Mouse (Mus musculus): Measurements from ENCODE around the gene Os9.
"Not testable (repeated sequence)": the region's sequence is repeated elsewhere in the genome, so short reads cannot be mapped to it uniquely, and the experiment has no call there.

The Os9 gene

DNA sequence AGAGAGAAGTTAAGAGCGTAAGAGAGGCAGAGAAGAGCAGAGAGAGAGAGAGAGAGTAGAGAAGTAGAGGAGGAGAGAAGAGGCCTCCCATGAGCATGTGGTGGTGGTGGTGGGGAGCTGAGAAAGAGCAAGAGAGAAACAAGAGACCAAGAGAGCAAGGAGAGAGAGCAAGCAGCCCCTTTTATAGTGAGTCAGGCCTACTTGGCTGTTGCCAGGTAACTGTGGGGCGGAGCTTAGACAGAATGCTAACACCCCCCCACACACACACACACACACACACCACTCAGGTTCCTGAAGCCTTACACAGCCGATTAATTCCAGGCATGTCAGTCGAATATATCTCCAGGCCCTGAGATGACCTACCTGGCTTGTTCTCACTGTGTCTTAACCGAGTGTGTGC is 24.4 kb upstream of the Os9 start:
- no peak for DNase-seq (ENCODE audit: low read depth, low spot score)

DNA sequence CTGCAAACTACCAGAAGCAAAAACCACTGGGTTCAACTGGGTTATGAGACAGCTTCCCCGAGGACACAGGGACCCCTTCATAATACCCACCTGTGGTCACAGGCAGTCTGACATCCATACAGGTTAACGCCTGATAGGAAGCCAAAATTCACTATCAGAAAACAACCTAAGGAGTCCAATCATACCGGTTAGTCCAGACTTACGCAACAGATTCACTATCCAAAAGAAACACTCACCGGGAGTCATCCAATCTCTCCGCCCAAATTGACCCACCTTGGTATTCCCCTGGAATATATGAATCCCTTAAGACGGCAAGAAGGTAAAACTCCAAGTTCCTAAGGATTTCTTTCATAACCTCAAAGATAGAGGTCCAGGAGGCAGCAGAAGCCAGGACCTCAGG is 23.6 kb upstream of the Os9 start:
- no peak for DNase-seq (ENCODE audit: low read depth, low spot score)

DNA sequence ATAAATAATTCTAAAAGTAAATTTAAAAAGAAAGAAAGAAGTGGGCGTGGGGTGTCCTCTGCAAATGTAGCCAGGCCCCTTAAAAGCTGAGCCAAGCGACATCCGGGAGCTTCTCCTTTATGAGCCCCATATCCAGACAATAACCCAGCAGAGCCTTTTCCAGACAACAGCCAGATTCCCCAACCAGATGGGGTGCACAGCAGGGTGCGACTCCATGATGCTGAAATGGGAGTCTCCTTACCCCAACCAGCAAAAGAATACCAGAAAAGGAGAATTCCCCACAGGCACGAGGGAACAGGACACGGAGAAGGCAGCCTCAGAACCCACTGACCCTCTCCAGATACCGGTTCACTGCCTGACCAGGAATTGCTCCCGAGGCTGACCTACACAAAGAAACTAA is 22.3 kb upstream of the Os9 start:
- DNase-seq (ENCODE audit: low read depth, low spot score) = no peak

DNA sequence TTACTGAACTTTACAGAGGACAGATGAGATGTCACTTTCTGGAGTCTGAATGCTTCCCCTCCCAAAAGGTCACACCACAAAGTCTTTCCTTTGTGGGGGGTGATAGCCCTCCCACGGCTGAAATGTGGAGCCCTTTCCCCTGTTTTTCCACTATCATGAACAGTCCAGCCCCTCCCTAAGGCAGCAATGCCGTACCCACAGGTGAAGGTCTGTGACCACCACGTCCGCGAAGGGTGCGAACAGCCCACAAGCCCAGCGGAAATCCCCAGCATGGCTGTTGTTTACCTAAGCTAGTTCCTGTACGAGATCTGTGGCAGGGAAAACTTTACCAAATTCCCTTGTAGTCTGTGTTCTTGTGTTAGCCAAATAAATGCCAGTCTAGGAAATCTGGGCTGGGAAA is 20.6 kb upstream of the Os9 start:
- no peak for DNase-seq (ENCODE audit: low read depth, low spot score)

DNA sequence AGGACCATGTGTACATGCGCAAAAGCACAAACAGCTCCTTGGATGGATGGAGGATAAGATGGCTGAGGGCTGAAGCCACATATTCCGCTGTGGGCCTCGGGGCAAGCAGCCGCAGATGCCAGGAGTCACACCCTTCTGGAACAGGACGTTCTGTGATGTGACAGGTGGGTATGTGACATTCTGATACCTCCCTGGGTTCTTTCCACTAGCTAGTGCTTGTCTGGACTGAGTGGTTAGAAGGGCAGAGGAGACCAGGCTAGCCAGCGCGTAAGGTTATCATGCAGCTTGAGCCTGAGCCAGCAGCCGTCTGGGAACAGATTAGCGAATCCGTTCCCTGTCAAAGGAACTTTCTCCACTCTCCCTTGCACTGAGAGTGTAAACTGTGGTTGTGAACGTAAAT is 20.0 kb upstream of the Os9 start:
- DNase-seq (ENCODE audit: low read depth, low spot score) = no peak

DNA sequence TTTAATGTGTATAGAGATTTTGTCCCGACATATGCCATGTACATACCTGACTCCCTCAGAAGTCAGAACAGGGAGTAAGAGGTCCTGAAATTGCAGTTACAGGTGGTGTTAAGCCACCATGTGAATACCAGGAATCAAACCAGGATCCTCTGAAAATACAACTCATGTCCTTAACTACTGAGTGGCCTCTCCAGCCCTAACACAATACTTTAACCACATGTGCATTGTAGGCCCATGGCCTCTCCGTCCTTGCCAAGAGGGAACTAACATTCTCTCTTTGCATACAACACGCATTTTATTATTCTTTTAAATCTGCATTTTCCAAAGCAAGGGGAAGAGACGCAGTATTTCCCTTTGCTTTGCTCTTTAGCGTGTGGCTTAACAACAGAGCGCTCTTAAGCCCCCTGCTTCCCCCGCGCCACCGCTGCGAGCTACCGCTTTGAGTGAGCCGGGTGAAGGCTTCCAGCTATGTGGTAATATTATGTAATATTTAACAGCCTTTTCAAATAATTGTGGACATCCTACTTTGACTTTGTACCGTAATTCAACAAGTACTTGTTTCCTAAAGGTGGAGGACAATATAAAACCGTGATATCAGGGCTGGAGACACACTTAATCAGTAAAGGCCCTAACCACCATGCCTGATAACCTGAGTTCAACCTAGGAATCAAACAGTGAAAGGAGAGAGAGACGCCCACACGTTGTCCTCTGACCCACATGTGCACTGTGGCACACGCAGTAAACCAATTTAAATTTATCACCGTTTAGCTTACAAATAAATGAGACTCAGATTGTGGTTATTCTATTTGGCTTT is 17.6 kb upstream of the Os9 start:
- DNase-seq (ENCODE audit: low read depth, low spot score) = no peak

DNA sequence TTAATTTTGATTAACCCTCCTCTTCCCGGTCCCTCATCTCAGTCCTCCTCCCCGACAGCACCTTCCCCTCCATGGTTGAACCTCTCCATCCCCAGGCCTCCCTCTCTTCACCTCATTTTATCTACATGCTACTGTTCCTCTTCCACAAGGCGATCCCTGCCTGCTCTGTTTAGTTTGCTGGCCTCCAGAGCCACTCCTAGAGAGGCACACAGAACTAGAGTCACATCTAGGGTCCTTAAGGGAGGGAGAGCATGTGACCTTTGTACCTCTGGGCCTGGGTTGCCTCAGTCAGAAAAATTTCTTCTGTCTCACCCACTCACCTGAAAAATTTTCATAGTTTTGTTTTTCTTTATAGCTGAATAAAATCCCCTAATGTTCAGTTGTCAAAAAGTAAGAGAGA is 17.0 kb upstream of the Os9 start:
- DNase-seq (ENCODE audit: low read depth, low spot score) = no peak

DNA sequence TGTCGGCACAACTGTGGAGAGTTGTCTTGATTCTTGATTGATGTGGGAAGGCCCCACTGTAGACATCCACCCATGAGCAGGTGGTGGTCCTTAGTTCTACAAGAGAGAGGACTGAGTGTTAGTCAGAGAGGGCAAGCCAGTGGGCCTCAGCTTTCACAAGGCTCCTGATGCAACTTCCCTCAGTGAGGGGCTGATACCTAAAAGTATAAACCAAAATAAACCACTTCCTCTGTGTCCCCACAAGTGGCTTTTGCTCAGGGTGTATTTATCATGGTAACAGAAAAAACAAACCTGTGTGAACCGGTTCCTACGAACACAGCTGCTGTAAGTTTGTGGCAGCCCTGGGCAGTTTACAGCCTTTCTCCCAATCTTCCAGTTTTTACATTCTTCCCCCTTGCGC is 15.6 kb upstream of the Os9 start:
- DNase-seq (ENCODE audit: low read depth, low spot score) = no peak

DNA sequence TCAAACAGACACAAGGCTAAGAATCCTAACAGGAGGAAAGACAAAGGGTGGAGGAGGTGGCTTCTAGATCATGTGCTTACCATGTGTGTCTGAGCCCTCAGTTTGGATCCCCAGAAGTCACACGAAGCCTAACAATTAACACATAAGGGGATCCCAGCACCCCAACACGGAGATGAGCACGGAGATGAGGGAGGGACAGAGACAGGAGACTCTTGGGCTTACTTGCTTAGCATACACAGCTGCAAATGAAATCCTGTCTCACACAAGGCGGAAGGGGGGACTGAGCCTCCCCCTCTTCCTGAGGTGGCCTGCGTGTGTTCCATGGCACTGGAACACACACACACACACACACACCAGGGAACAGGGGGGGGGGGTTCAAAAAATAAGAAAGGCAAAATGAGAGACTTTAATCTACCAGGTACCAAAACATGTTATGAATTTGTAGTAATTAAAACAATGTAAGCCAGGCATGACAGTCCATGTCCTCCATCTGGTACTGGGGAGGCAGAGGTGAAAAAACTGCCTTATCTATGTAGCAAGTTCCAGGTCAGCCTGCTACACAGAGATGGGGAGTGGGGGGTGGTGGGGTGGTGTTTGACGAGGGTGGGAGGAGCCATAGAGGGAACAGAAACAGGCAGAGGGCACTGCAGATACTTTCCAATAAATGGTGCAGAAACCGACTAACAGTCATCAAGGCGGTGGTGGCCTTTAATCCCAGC is 14.3 kb upstream of the Os9 start:
- DNase-seq (ENCODE audit: low read depth, low spot score) = no peak

DNA sequence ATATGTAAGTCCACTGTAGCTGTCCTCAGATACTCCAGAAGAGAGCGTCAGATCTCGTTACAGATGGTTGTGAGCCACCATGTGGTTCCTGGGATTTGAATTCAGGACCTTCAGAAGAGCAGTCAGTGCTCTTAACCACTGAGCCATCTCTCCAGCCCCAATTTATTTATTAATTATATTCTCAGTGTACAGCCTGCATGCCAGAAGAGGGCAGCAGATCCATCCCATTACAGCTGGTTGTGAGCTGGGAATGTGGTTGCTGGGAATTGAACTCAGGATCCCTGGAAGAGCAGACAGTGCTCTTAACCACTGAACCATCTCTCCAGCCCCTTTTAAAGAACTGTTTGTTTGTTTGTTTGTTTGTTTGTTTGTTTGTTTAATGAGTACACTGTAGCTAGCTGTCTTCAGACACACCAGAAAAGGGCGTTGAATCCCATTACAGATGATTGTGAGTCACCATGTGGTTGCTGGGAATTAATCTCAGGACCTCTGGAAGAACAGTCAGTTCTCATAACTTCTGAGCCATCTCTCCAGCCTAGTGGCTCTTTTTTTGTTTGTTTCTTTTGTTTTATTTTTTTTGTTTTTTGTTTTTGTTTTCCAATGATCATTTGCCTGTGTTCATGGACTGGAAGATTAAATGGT is 13.6 kb upstream of the Os9 start:
- not testable (repeated sequence) for DNase-seq (ENCODE audit: low read depth, low spot score)

DNA sequence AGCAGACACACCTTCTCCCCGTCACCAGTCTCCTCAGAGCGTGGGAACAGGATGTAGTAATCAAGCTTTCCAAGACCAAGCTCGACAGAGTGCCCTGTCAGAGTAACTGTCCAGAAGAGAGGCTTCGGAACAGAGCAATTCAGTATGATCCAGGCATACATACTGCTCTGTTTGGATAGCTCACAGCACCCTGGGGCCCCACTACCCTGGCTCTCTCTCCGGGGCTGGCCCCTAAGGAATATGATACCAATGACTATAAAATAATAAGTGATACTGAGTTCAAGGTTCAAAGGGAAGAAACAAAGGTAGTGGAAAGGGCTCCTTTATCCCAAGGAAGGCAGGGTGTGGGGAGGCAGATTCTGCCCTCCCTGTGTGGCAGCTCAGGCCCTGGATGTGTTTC is 11.5 kb upstream of the Os9 start:
- no peak for DNase-seq (ENCODE audit: low read depth, low spot score)

DNA sequence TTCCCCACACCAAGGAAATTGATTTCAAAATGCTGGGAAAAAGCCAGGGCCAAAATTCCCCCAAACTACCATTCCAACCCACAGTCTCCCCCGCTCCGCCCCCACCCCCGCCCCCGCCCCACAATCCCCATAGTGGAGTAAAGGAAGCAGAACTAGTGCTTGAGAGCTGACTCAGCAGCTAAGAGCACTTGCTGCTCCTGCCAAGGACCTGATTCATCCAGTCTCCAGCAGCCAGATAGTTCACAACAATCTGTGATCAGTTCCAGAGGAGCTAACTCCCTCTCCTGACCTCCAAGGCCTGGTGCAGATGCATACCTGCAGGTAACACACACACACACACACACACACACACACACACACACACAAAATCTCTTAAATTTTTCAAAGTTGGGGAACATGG is 8.5 kb upstream of the Os9 start:
- DNase-seq (ENCODE audit: low read depth, low spot score) = no peak

DNA sequence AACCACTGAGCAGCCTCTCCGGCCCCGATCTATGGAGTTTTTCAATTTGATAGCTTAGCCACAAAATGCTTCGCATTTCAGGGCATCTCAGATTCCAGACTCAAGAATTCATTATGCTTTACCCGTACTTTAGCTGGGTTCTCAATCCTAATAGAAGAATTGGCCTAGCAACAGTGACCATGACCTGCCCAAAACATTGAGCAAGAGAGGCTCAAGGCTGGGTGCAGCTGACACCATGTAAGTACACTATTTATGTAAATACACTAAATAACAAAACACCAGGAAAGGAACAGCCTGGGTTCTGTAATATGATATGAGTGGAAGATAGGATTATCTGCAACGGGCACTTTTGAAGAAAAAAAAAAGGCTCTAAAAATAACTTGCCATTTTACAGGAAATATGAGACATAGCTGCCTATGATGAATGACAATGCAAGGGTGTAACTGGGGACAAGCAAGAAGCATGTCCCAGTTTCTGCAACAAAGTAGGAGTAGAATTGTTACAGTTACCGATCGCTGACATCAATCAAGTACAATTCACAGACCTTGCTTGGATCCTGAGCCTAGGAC is 6.9 kb upstream of the Os9 start:
- no peak for DNase-seq (ENCODE audit: low read depth, low spot score)

DNA sequence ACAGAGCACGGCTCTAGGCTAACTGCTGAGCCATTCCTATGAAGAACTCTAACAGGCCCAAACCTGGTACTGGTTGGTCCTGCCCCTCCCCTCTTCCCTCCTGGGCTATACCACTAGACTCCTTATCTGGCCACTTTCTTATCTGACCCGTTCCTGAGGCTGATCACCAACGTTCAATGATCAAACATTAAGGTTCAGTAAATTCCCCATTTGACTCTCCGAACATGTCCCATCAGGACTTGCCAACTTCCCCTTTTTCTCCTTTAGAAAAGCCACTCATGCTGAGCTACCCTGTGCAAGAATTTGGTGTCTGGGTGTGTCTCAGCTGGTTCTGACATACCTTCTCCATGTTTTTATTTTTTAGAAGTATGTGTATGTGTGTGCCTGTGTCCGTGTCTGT is 5.6 kb upstream of the Os9 start:
- no peak for DNase-seq (ENCODE audit: low read depth, low spot score)

DNA sequence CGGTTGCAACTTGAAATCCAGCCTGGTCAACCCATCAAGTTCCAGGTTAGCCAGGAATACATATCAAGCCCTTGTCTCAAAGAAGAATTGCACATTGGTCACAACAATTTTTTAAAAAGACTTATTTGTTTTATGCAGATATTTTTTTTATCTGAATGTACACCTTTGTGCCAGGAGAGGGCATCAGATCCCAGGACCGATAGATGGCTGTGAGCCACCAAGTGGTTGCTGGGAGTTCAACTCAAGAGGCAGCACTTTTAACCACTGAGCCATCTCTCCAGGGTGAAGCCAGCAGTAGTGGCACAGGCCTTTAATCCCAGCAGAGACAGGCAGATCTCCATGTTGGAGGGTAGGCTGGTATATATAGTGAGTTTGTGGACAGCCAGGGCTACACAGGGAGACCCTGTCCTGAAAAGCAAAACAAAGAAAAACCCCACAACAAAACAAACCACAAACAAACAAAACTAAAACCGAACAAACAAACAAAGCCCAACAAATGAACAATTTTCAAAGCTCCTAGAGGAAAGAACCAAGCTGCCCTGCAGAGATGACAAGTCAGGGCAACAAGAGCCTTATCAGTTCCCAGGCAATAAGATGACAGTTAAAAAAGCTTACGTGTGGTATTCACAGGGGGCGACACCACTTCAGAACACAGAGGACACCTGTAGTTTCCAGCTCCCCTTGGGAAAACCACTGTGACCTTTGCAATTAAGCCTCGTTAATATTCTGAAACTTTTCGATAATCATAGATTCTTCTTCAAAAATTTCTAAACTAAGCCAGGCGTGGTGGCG is 4.5 kb upstream of the Os9 start:
- DNase-seq (ENCODE audit: low read depth, low spot score) = no peak

DNA sequence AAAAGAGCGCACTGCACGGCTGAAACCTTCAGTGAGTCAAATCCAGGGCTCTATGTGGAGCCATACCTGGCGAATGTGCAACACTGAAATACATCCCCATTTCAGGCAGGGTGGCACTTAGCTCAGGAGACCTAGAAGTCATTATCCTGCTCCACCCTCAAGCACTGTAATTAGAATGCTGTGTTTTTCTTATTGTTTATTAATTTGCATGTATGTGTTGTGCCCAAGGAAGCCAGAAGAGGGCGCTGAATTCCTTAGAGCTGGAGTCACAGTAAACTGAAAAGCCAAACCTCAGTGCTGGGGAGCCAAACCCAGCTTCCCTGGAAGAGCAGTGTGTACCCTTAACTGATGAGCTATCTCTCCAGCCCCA is 2.5 kb upstream of the Os9 start:
- no peak for DNase-seq (ENCODE audit: low read depth, low spot score)

DNA sequence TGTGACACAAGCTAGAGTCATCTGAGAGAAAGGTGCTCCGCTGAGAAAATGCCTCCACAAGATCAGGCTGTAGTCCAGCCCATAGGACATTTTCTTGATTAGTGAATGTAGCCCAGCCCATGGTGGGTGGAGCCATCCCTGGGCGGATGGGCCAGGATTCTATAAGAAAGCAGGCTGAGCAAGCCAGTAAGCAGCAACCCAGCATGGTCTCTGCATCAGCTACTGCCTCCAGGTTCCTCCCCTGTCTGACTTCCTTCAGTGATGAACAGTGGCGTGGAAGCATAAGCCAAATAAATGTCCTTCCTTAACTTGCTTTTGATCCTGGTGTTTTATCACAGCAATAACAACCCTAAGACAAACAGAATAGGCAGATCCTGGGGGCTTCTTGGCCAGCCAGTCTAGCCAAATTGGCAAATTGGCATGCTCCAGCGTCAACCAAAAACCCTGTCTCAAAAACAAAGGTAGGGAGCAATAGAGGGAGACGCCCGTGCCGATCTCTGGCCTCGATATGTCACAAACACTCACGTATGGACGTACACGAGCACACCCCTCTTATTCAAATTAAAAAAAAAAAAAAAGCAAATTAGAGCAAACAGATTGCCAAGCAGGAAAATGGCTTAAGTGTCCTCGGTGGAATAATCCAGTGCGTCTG is 2.0 kb upstream of the Os9 start:
- no peak for DNase-seq (ENCODE audit: low read depth, low spot score)

DNA sequence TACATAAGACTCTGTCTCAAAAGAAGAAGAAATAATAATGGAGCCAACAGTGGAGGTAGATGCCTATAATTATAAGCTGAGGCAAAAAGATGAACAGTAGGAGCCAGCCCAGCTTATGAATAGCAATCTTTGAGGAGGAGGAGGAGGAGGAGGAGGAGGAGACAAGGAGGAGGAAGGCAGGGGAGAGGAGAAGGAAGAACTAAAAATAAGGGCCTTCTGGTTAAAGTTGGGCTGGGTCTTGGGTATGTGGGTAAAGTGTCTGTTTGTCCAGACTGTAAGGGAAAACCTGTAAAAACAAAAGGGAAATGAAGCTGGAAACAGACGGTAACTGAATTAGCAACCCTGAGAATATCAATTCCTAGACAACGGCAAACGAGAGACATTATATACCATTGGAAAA is 1.1 kb upstream of the Os9 start:
- DNase-seq (ENCODE audit: low read depth, low spot score) = no peak

DNA sequence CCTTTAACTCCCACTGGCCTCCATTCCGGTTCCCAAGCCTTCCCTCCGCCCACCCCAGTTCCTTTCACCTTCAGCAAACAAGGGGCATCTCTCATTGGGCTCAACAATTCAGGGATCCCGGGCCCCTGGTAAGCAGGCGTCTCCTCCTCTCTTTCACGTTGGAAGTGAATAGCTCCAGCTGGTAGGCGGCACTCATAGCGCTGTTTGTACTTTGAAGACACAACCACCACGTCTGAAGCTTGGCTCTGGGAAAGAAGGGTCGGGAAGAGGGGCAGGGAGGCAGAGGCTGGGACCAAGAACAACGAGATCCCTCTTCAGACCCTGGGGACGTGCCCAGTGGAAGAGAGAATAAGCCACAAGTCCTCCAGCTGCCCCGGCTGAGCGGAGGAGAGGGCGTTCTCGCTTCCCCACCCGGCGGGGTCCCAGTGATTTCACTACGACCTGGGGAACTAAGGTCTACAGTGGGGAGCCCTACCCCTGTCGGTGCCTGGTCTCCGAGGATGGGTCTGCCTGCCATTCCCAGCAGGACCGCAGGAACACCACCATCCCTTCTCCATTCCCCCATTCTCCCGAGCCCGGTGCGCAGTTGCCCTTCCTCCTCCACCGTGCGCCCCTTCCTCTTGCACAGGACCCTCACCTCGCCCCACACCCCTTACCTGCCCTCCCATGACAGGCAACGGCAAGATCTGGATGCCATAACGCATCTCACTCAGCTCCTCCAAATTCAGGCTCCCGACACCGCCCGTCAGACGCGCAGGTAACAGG is 448 bp downstream of the Os9 start:
- DNase-seq (ENCODE audit: low read depth, low spot score) = no peak

DNA sequence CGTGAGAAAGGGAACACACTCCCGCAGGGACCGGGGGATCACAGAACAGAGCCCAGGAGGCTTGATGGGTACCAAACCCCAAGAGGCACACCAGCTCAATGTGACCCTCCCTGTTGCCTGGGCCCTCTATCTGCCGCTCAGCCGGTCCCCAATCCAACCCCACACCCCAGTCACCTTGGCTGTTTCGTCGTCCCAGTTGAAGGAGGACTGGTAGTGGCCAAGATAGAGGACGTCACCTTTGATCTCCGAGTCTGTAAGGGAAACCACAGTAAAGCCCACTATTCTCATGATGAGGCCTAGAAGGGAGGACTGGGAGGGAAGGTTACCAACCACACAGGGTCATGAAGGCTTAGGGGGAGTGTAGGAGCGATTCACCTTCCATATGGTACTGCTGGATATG is 1.7 kb downstream of the Os9 start:
- no peak for DNase-seq (ENCODE audit: low read depth, low spot score)

DNA sequence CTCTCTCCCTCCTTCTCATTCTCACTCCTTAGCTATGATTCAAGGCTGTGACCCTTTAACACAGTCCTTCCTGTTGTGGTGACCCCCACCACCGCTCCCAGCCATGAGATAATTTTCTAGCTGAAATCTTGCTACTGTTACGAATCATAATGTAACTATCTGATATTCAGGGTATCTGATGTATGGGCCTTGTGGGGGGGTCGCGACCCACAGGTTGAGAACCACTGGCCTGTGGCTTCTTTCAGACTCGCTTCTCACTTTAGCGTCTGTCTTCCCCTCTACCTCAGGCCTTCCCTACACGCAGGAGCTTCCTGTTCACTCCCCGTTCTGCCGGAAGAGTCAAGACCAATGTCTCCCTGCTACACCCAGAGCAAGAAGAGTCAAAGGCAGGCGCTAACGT is 2.5 kb downstream of the Os9 start:
- DNase-seq (ENCODE audit: low read depth, low spot score) = no peak

All from WW6 (cell line).